Mouse (Mus musculus): ENCODE results near the gene Fsip1. TPM values are rescaled to one million over a fixed set of nuclear protein-coding genes. Genes with fewer than 3 reads are reported as not detected.
A peak's percentile ranks its signal among the peaks of the same experiment; 100 is the strongest.

The Fsip1 gene
- polyA plus RNA-seq, 1 experiment from 2014 or later, result 2.6 TPM

- WGBS, result 32% methylated on average over 8 of the region's 8 CpGs
- Histone ChIP-seq H3K9ac (ENCODE audit: low read depth, low read length) (no peak overlapping the region), H3K27ac (ENCODE audit: low read length) (no peak overlapping the region)
Measured at GRCm38 (mm10) chr2:118205991-118206585, 50.7 kb downstream of the Fsip1 start.

GRCm38 (mm10) chr2:118204646-118205045 is 52.1 kb downstream of the Fsip1 start:
- H3K27me3 ChIP-seq (ENCODE audit: control insufficient read depth, insufficient read depth, low read depth, low read length), result no peaks in the 10 kb centered on the region; the same call in 1 of the 2 replicates
- H3K27ac ChIP-seq (ENCODE audit: low read length), result peak overlapping the region; percentile 34
- no peaks in the 10 kb centered on the region for H3K9me3 ChIP-seq (replicated peaks; ENCODE audit: control insufficient read depth, low read length, poor library complexity, severe bottlenecking)
- no peak overlapping the region for H3K4me3 ChIP-seq (ENCODE audit: low read depth, low read length)
- WGBS, result 29% methylated on average over 4 of the region's 4 CpGs
- H3K4me2 ChIP-seq (ENCODE audit: low read length), result no peak overlapping the region
- H3K9ac ChIP-seq (ENCODE audit: low read depth, low read length), result no peak overlapping the region
- ATAC-seq, result no peak
- H3K4me1 ChIP-seq (ENCODE audit: control insufficient read depth, insufficient read depth, low read length), result peaks cover 27% of the 10 kb centered on the region
- no peaks in the 10 kb centered on the region for H3K36me3 ChIP-seq (ENCODE audit: control insufficient read depth, insufficient read depth, low read length)

More at GRCm38 (mm10) chr2:118205991-118206585, 50.7 kb downstream of the Fsip1 start:
- Histone ChIP-seq H3K4me1 (ENCODE audit: control insufficient read depth, insufficient read depth, low read length) (peaks cover 27% of the 10 kb centered on the region), H3K4me2 (ENCODE audit: low read length) (no peak overlapping the region), H3K9me3 (replicated peaks; ENCODE audit: control insufficient read depth, low read length, poor library complexity, severe bottlenecking) (no peaks in the 10 kb centered on the region), H3K4me3 (ENCODE audit: low read depth, low read length) (no peak overlapping the region), H3K36me3 (ENCODE audit: control insufficient read depth, insufficient read depth, low read length) (no peaks in the 10 kb centered on the region), H3K27me3 (ENCODE audit: control insufficient read depth, insufficient read depth, low read depth, low read length) (no peaks in the 10 kb centered on the region; the same call in 1 of the 2 replicates)
- no peak for ATAC-seq

- no peak overlapping the region for H3K4me3 ChIP-seq (ENCODE audit: low read depth, low read length)
- no peaks in the 10 kb centered on the region for H3K9me3 ChIP-seq (replicated peaks; ENCODE audit: control insufficient read depth, low read length, poor library complexity, severe bottlenecking)
- H3K4me2 ChIP-seq (ENCODE audit: low read length), result peak overlapping the region; percentile 32
- WGBS, result 2% methylated on average over 16 of the region's 16 CpGs
- H3K27ac ChIP-seq (ENCODE audit: low read length), result peak overlapping the region; percentile 34
- ATAC-seq, result peak; percentile 85
- no peaks in the 10 kb centered on the region for H3K36me3 ChIP-seq (ENCODE audit: control insufficient read depth, insufficient read depth, low read length)
- no peaks in the 10 kb centered on the region for H3K27me3 ChIP-seq (ENCODE audit: control insufficient read depth, insufficient read depth, low read depth, low read length)
- H3K9ac ChIP-seq (ENCODE audit: low read depth, low read length), result no peak overlapping the region
- peaks cover 27% of the 10 kb centered on the region for H3K4me1 ChIP-seq (ENCODE audit: control insufficient read depth, insufficient read depth, low read length)
Measured at GRCm38 (mm10) chr2:118203739-118204461, 52.9 kb downstream of the Fsip1 start.

GRCm38 (mm10) chr2:118202934-118203333 is 53.8 kb downstream of the Fsip1 start:
- no peak for ATAC-seq
- WGBS, result 31% methylated on average over 2 of the region's 2 CpGs

GRCm38 (mm10) chr2:118201983-118202382 is 54.8 kb downstream of the Fsip1 start:
- H3K4me3 ChIP-seq (ENCODE audit: low read depth, low read length), result no peak overlapping the region
- H3K9me3 ChIP-seq (replicated peaks; ENCODE audit: control insufficient read depth, low read length, poor library complexity, severe bottlenecking), result no peaks in the 10 kb centered on the region
- H3K4me2 ChIP-seq (ENCODE audit: low read length), result no peak overlapping the region
- no peaks in the 10 kb centered on the region for H3K36me3 ChIP-seq (ENCODE audit: control insufficient read depth, insufficient read depth, low read length)
- ATAC-seq, result no peak
- no peak overlapping the region for H3K9ac ChIP-seq (ENCODE audit: low read depth, low read length)
- H3K4me1 ChIP-seq (ENCODE audit: control insufficient read depth, insufficient read depth, low read length), result peaks cover 27% of the 10 kb centered on the region
- no peak overlapping the region for H3K27ac ChIP-seq (ENCODE audit: low read length)
- H3K27me3 ChIP-seq (ENCODE audit: control insufficient read depth, insufficient read depth, low read depth, low read length), result no peaks in the 10 kb centered on the region

More at GRCm38 (mm10) chr2:118202934-118203333, 53.8 kb downstream of the Fsip1 start:
- no peak overlapping the region for H3K4me2 ChIP-seq (ENCODE audit: low read length)
- no peak overlapping the region for H3K9ac ChIP-seq (ENCODE audit: low read depth, low read length)
- H3K36me3 ChIP-seq (ENCODE audit: control insufficient read depth, insufficient read depth, low read length), result no peaks in the 10 kb centered on the region
- no peak overlapping the region for H3K4me3 ChIP-seq (ENCODE audit: low read depth, low read length)
- peaks cover 27% of the 10 kb centered on the region for H3K4me1 ChIP-seq (ENCODE audit: control insufficient read depth, insufficient read depth, low read length)
- H3K27me3 ChIP-seq (ENCODE audit: control insufficient read depth, insufficient read depth, low read depth, low read length), result no peaks in the 10 kb centered on the region
- H3K9me3 ChIP-seq (replicated peaks; ENCODE audit: control insufficient read depth, low read length, poor library complexity, severe bottlenecking), result no peaks in the 10 kb centered on the region
- H3K27ac ChIP-seq (ENCODE audit: low read length), result peak overlapping the region; percentile 34; the same call in 1 of the 2 replicates

GRCm38 (mm10) chr2:118199867-118200266 is 56.9 kb downstream of the Fsip1 start:
- H3K9me3 ChIP-seq (replicated peaks; ENCODE audit: control insufficient read depth, low read length, poor library complexity, severe bottlenecking), result no peaks in the 10 kb centered on the region
- 9% methylated on average over 5 of the region's 5 CpGs for WGBS

GRCm38 (mm10) chr2:118196966-118197365 is 59.8 kb downstream of the Fsip1 start:
- no peak overlapping the region for H3K27ac ChIP-seq (ENCODE audit: low read length)
- H3K4me1 ChIP-seq (ENCODE audit: control insufficient read depth, insufficient read depth, low read length), result no peaks in the 10 kb centered on the region
- WGBS, result 82% methylated on average over 3 of the region's 3 CpGs
- no peak for ATAC-seq
- no peaks in the 10 kb centered on the region for H3K9me3 ChIP-seq (replicated peaks; ENCODE audit: control insufficient read depth, low read length, poor library complexity, severe bottlenecking)
- H3K9ac ChIP-seq (ENCODE audit: low read depth, low read length), result no peak overlapping the region
- no peaks in the 10 kb centered on the region for H3K27me3 ChIP-seq (ENCODE audit: control insufficient read depth, insufficient read depth, low read depth, low read length)
- H3K4me2 ChIP-seq (ENCODE audit: low read length), result no peak overlapping the region
- no peaks in the 10 kb centered on the region for H3K36me3 ChIP-seq (ENCODE audit: control insufficient read depth, insufficient read depth, low read length)
- no peak overlapping the region for H3K4me3 ChIP-seq (ENCODE audit: low read depth, low read length)

More at GRCm38 (mm10) chr2:118199867-118200266, 56.9 kb downstream of the Fsip1 start:
- H3K4me2 ChIP-seq (ENCODE audit: low read length), result no peak overlapping the region
- H3K27me3 ChIP-seq (ENCODE audit: control insufficient read depth, insufficient read depth, low read depth, low read length), result no peaks in the 10 kb centered on the region
- no peak for ATAC-seq
- H3K9ac ChIP-seq (ENCODE audit: low read depth, low read length), result no peak overlapping the region
- no peaks in the 10 kb centered on the region for H3K36me3 ChIP-seq (ENCODE audit: control insufficient read depth, insufficient read depth, low read length)
- H3K27ac ChIP-seq (ENCODE audit: low read length), result no peak overlapping the region
- peaks cover 18% of the 10 kb centered on the region for H3K4me1 ChIP-seq (ENCODE audit: control insufficient read depth, insufficient read depth, low read length)
- H3K4me3 ChIP-seq (ENCODE audit: low read depth, low read length), result no peak overlapping the region

- Histone ChIP-seq H3K27ac (ENCODE audit: low read length) (no peak overlapping the region), H3K4me2 (ENCODE audit: low read length) (no peak overlapping the region), H3K9ac (ENCODE audit: low read depth, low read length) (no peak overlapping the region), H3K4me3 (ENCODE audit: low read depth, low read length) (no peak overlapping the region), H3K4me1 (ENCODE audit: control insufficient read depth, insufficient read depth, low read length) (0 out of 2 replicates have a peak, but pooled peaks cover 2% of the 10 kb centered on the region), H3K9me3 (replicated peaks; ENCODE audit: control insufficient read depth, low read length, poor library complexity, severe bottlenecking) (no peaks in the 10 kb centered on the region), H3K27me3 (ENCODE audit: control insufficient read depth, insufficient read depth, low read depth, low read length) (no peaks in the 10 kb centered on the region), H3K36me3 (ENCODE audit: control insufficient read depth, insufficient read depth, low read length) (no peaks in the 10 kb centered on the region)
- WGBS, result 89% methylated on average over 2 of the region's 2 CpGs
- no peak for ATAC-seq
Measured at GRCm38 (mm10) chr2:118182136-118182535, 74.6 kb downstream of the Fsip1 start.

- H3K27me3 ChIP-seq (ENCODE audit: control insufficient read depth, insufficient read depth, low read depth, low read length), result no peaks in the 10 kb centered on the region
- H3K9ac ChIP-seq (ENCODE audit: low read depth, low read length), result no peak overlapping the region
- H3K9me3 ChIP-seq (replicated peaks; ENCODE audit: control insufficient read depth, low read length, poor library complexity, severe bottlenecking), result no peaks in the 10 kb centered on the region
- no peak overlapping the region for H3K27ac ChIP-seq (ENCODE audit: low read length)
- no peak overlapping the region for H3K4me3 ChIP-seq (ENCODE audit: low read depth, low read length)
- H3K4me1 ChIP-seq (ENCODE audit: control insufficient read depth, insufficient read depth, low read length), result 0 out of 2 replicates have a peak, but pooled peaks cover 2% of the 10 kb centered on the region
- peak overlapping the region; percentile 42 for H3K4me2 ChIP-seq (ENCODE audit: low read length)
- H3K36me3 ChIP-seq (ENCODE audit: control insufficient read depth, insufficient read depth, low read length), result no peaks in the 10 kb centered on the region
- no peak for ATAC-seq
Measured at GRCm38 (mm10) chr2:118179873-118180585, 76.7 kb downstream of the Fsip1 start.
